Mouse (Mus musculus): ENCODE measurements around the gene Pak6. TPM values are rescaled to one million over a fixed set of nuclear protein-coding genes. Genes with fewer than 3 reads are reported as not detected.

Gene Pak6
- polyA plus RNA-seq, 1 experiment: 8.2 TPM

DNA sequence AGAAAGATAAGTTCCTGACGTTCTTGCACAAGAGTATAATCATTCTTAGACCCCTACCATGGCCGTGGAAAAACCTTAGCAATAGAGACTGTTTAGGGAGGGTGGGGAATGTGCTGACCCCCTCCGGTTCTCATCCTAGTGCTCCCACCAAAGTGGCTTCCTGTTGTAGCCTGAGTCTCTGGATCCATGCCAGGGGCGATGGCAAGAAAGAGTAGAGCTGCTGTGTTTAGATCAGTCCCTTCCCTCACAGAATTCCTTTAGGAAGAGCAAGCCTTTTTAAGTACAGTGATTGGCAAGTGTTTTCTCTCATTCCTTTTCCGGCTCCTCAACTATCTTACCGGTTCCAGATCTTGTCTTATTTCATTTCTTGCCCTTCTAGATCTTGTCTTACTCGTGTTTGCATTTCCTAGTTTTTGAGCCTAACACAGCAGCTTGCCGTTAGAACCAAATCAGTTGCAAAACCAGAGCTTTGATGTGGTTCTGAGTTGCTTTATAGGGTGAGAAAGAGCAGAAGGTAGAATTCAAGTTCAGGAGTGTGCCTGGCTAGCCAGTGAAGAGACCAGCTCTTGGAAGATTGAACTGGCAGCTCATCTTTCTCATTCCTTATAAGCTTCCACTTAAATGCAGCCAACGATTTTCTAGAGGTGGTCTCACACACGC is 84.3 kb downstream of the Pak6 start:
- Histone ChIP-seq H3K4me3 (replicated peaks; ENCODE audit: extremely low read depth, low read depth, low read length) (peak overlapping the region; percentile 91), H3K4me1 (ENCODE audit: control insufficient read depth, insufficient read depth, low read length) (peaks cover 31% of the 10 kb centered on the region)
- TF ChIP-seq CTCF (IDR thresholded peaks at IDR 0.05; ENCODE audit: insufficient read depth, low read length): no peak
- no peak for TF ChIP-seq POLR2A (IDR thresholded peaks at IDR 0.05; ENCODE audit: borderline replicate concordance, extremely low read depth, low read depth, low read length)
- WGBS: 12% methylated on average over 10 of the region's 10 CpGs
- peak; percentile 45 for DNase-seq

Other genes with a start within 250 kb of the Pak6 start
- gene Srp14, start 183.6 kb upstream of the Pak6 start, polyA plus RNA-seq (2012; rRNA removed): 53.4 and 70.5 TPM in 2 replicates
- 31.5 and 35.9 TPM in 2 replicates for gene Bmf, start 113.6 kb upstream of the Pak6 start, polyA plus RNA-seq (2012; rRNA removed)
- 1.0 and 2.7 TPM in 2 replicates for gene Bub1b, start 65.1 kb upstream of the Pak6 start, polyA plus RNA-seq (2012; rRNA removed)
- gene Ankrd63, start 40.7 kb downstream of the Pak6 start, polyA plus RNA-seq (2012; rRNA removed): 5.0 and 5.4 TPM in 2 replicates
- 11.8 and 15.2 TPM in 2 replicates for gene Plcb2, start 65.1 kb downstream of the Pak6 start, polyA plus RNA-seq (2012; rRNA removed)
- 18.1 and 23.5 TPM in 2 replicates for gene Inafm2, start 82.5 kb downstream of the Pak6 start, polyA plus RNA-seq (2012; rRNA removed)
- gene Ccdc9b, start 99.4 kb downstream of the Pak6 start, polyA plus RNA-seq (2012; rRNA removed): 20.8 and 27.6 TPM in 2 replicates
- 2.2 and 70.4 TPM in 2 replicates for gene Phgr1, start 109.5 kb downstream of the Pak6 start, polyA plus RNA-seq (2012; rRNA removed)
- gene Disp2, start 116.4 kb downstream of the Pak6 start, polyA plus RNA-seq (2012; rRNA removed): 5.8 and 9.2 TPM in 2 replicates
- 0.70 and 1.0 TPM in 2 replicates for gene Knstrn, start 150.7 kb downstream of the Pak6 start, polyA plus RNA-seq (2012; rRNA removed)
- 56.4 and 77.5 TPM in 2 replicates for gene Ivd, start 198.7 kb downstream of the Pak6 start, polyA plus RNA-seq (2012; rRNA removed)
- 18.7 and 21.0 TPM in 2 replicates for gene Bahd1, start 237.1 kb downstream of the Pak6 start, polyA plus RNA-seq (2012; rRNA removed)